Mouse (Mus musculus): ENCODE results near the gene Cacna2d2.
"Not testable (repeated sequence)": the region's sequence is repeated elsewhere in the genome, so short reads cannot be mapped to it uniquely, and the experiment has no call there.

Cacna2d2 gene

DNA sequence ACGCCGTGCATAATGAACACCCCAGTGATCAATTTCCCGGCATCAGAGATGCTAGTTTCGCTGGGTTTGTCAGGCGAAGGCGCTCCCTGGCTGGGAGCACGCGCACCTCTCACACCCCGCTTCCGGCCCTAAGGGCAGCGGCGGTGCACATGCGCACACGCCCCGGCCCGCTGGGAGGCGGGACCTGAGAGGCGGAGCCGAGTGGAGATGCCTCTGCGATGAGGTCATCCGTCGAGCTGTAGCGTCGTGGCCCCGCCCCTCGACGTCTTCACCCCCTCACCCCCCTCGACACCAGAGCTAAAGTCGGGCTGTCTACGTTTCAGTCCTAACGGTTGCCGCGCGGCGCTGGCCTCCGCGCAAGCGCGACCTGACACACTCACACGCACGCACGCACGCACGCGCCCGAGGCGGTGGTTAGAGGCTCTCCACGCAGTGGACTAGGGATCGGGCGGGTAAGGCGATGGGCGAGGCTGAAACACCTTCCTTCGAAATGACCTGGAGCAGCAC lies 155.0 kb downstream of the Cacna2d2 start:
- DNase-seq (ENCODE audit: low read depth) = peak; percentile 95

DNA sequence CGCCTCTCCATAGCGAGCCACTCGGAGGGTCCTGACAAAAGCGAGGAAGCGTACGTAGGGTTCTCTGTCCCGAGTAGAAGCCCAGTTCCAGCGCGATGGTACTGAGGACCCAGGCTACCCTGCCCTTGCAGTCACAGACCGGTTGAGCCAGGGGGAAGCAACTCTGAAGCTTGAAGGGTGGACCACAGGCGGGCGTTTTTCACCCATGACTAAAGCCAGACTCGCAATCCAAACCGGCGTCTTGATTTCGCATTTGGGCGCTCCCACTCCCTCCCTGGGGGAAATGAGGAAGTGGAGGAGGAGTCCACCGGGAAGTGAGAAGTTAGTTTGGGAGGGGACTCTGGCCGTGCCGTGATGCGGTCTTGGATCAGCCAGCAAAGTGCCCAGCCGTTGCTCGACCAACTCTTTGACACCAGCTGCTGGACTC lies 155.6 kb downstream of the Cacna2d2 start:
- no peak for DNase-seq (ENCODE audit: low read depth)

DNA sequence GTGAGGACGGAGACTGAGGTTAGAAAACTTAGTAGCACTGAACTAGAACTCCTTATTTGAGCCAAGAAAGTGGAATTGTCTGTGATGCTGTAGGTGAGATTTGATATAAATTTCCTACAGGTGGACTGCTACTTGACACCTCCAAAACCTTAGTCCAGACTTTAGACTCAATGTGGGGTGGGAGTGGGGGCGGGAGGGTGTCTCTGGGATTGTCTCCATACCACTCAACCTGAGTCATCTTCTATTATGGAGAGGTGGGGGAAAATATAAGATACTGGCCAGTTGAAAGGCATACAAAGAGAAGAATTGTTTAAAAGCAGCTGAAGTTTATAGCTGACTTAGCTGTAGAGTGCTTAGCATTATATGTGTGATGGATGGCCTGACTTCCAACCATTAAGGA lies 156.3 kb downstream of the Cacna2d2 start:
- DNase-seq (ENCODE audit: low read depth) = no peak

DNA sequence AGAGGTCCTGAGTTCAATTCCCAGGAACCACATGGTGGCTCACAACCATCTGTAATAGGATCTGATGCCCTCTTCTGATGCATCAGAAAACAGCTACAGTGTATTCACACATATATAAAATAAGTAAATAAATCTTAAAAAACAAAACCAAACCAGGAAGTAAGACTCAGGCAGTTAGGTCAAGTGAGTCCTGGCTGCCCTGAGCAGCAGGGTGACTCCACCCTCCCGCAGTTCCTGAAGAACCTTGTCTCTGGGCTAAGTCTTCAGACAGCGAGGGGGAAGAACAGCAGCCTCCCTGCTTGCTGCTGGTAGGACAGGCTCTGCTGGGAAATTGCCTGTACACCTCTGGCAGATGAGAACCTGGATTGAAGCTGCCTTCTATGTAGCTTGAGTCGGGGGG lies 156.9 kb downstream of the Cacna2d2 start:
- DNase-seq (ENCODE audit: low read depth) = no peak

DNA sequence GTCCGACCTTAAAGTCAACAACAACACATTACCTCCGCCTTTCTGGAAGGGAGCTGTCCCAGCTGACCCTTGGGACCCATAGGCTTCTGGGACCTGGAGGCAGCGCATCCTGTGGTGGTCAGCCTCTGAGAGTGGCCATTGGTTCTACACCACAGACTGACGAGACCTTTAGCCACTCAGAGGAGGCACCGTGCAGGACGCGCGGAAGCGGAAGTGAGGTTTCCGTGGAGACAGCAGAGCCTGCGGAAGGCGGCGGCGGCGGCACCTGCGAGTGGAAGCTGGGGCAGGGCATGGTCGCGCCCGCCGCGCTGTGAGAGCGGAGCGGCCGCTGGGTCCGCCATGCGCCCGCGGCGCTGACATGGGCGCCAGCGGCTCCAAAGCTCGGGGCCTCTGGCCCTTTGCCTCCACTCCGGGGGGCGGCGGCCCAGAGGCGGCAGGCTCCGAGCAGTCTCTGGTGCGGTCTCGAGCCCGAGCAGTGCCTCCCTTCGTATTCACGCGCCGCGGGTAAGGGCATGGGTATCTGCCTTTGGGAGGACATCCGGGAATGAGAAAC lies 163.7 kb downstream of the Cacna2d2 start, which contains the start of gene Tusc2:
Tusc2 (plus strand) TSS at position 227 of the 553 bp plus-strand sequence.
- peak; percentile 90 for DNase-seq (ENCODE audit: low read depth)

DNA sequence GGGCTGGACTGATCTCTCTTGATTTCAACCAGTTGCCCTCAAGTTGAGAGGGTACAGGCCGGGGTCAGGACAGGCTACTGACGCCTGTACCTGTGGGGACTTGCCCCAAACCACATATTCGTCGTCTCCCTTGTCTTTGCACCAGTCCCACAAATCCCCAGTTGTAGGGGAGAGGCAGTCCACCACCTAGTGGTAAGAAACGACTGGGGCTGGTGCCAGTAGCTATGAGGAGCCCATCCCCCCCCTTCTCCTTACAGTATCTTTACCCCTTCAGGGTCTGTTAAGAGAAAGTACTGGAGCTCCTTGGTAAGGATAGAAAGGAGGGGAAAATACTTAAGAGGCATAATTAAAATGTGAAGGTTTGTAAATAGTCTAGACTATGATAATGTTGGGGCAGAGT lies 166.1 kb downstream of the Cacna2d2 start:
- not testable (repeated sequence) for DNase-seq (ENCODE audit: low read depth)

DNA sequence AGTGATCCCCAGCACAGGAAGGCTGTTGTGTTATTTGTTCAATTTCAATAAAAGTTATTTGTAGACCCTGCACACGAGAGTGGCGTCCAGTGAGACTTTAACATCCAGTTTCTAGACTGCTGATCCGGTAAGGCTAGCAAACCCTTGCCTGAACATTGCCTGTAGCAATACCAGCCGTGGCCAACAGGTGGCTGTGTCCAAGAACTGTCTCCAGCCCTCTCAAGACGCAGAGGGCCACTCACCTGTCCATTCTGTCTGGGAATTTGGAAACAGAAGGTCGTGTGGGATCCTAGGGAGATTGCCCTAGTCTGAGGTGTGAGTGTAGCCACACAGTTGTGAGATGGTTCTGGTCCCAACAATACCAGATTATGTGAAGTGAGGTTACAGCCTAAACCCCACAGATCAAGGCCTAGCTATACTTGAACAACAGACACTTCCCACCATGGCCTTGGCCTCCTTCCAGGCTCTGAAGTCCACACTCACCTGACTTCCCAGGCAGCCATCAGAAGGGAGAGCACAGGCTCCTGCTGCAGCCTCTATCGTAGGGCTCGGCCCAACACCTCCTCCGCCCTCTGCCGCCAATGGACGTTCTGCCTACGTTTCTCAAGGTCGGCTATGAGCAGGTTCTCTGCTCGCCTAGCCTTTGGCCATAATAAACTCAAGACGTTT lies 166.8 kb downstream of the Cacna2d2 start:
- DNase-seq (ENCODE audit: low read depth) = peak; percentile 81

DNA sequence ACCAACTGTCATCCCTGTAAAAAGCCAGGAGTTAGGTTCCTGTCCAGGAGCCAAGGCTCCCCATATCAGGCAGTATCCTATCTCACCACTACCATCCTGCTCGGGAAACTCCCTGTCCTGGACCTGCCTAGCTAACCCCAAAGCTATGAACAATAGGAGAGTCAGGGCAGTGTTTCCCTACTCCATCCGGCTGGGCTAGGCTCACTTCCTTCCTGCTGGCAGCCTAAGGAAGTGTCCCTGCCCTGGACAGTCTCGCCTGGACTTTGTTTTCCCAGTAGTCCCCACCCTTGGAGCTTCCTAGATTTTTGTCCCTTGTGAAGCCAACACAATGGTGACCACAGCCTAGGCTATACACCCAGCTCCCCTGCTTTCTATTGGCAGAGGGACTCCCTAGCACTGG lies 167.4 kb downstream of the Cacna2d2 start:
- DNase-seq (ENCODE audit: low read depth) = no peak

DNA sequence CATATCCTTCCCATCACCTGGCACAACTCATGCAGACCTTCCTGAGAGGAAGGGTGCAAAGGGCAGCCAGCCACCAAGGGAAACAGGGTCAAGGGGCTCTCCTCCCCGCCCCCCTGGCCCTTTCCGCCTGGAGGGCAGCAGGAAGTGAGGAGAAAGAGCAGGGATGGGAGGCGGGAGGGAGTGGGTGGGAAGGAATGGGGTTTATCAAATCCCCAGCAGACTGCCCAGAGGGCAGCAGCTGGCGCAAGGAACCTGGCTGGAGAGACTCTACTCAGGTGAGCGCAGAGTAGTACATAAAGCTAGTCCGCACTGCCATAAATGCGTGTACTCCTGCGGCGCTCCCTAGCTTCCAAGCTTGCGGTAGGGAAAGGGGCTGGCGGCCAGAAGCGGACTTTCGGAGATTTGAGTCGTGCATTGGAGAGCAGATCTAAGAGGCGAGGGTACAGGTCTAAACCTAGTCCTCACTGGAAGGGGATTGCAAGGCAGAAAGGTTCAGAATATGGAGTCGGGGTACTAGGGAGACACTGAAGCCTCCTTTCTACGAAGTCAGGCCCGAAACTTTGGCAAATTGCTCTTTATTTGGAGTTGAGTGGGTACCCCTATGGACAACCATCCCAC lies 168.4 kb downstream of the Cacna2d2 start, which contains the start of gene Hyal2:
Hyal2 (plus strand) TSS at position 244 of the 618 bp plus-strand sequence.
- DNase-seq (ENCODE audit: low read depth) = no peak

DNA sequence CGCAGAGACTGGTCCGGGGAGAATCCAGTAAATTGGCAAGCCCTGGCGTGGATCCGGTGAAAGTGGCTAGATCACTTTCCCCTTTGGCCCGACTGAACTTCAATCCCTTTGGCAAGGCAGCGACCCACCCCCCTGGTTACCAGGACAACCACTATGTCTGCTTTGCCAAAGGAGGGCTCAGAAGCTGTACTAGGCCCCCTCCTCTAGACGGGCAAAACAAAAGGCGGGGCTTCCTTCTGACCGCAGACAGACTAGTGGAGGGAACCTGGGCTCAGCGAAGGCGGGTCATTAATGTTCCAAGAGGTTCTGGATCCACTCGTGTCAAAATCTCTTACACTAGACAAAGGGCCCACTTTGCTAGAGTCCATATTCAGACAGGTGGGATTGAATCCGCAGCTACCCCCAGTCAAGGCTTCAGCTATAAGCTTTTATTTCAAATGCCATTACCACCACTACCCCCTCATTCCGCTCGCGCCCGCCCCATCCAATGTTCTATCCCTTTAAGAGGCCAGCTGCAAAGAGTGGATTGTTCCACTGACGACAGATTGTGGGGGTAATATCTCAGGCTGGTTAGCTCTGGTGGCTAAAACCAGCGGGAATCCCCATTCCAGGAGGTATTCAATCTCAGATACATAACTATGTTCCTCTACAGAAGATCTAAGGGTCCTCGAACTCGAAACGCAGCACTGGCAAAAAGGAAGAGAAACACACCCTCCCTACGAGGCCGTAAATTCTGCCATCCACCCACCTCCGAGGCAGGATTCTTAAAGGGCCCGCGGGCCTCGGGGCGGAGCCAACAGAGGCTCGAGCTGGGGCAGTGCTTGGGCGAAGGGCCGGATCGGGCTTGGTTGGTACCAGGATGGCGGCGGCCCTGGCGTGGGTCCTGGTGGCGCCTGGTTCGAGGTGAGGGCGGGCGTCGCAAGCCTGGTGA lies 169.2 kb downstream of the Cacna2d2 start:
- DNase-seq (ENCODE audit: low read depth) = peak; percentile 85

DNA sequence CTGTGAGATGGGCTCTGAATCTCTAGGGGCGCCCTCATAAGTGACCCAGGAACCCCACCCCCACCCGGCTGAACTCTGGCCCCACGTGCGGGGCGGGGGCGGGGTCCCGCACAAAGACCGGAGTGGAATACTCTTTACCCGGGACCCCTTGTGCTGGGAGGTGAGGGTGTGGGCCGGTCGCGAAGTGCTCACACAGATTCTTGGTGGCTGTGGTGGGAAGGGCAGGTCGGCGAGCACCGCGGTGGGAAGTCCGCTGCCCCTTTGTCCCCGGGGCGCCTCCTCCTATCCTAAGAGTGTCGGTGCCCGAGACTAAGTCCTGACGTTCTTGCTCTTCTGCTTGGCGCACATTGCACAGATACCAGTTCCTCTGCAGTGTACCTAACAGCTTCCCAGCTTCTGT lies 169.9 kb downstream of the Cacna2d2 start:
- no peak for DNase-seq (ENCODE audit: low read depth)

DNA sequence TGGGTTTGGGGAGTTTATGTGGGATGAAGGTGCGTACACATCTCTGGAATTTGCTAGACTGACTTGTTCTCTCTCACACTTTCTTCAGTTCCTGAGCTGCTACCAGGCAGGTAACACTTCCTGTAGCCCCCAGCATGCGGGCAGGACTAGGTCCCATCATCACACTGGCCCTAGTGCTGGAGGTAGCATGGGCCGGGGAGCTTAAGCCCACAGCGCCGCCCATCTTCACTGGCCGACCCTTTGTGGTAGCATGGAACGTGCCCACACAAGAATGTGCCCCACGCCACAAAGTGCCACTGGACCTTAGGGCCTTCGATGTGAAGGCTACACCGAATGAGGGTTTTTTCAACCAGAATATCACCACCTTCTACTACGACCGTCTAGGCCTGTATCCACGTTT lies 170.6 kb downstream of the Cacna2d2 start:
- no peak for DNase-seq (ENCODE audit: low read depth)

DNA sequence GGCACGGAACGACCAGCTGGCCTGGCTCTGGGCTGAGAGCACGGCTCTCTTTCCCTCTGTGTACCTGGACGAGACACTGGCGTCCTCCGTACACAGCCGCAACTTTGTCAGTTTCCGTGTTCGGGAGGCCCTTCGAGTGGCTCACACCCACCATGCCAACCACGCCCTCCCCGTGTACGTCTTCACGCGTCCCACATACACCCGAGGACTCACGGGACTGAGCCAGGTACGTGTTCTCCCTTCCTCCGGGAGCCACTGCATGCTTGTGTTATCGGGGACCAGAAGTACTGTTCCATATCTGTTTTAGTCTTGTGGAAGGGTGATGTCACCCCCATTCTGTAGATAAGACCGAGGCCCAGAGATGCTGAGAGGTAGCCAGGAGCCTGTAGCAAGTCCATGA lies 171.4 kb downstream of the Cacna2d2 start:
- DNase-seq (ENCODE audit: low read depth) = peak; percentile 69

DNA sequence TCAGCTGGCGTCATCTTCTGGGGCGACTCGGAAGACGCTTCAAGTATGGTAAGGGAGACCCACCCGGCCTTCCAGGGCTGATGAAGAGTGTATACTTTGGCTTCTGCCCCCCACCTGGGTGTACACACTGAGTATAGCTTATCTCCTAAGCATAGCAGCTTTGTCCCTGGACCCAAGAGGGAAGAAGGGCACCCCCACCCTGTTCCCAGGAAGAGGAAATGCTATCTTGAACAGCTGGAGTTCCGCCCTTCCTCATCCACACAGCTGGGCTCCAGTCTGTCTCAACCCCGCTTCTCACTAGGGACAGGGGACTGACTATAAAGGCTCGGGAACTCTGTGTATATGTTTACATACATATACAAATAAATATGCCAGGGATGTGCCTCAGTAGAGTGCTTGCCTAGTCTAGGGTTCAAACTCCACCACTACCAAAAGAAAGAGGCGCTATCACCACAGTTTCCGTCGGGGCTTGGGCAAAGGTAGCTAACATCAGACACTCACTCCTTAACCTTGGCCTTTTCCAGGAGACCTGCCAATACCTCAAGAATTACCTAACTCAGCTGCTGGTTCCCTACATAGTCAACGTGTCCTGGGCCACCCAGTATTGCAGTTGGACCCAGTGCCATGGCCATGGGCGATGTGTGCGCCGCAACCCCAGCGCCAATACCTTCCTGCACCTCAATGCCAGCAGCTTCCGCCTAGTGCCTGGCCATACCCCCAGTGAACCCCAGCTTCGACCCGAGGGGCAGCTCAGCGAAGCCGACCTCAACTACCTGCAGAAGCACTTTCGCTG lies 172.3 kb downstream of the Cacna2d2 start:
- no peak for DNase-seq (ENCODE audit: low read depth)

DNA sequence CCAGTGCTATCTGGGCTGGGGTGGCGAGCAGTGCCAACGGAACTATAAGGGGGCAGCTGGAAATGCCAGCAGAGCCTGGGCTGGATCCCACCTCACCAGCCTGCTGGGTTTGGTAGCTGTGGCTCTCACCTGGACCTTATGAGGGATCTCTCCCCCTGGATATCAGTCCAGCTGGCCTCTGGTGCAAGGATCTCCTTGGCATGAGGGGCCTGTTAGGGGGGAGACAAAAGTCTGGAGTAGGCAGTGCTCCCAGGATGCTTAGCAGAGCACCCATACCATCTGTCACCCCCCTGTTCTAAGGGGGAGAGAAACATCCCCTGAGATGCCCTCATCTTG lies 172.9 kb downstream of the Cacna2d2 start:
- no peak for DNase-seq (ENCODE audit: low read depth)

DNA sequence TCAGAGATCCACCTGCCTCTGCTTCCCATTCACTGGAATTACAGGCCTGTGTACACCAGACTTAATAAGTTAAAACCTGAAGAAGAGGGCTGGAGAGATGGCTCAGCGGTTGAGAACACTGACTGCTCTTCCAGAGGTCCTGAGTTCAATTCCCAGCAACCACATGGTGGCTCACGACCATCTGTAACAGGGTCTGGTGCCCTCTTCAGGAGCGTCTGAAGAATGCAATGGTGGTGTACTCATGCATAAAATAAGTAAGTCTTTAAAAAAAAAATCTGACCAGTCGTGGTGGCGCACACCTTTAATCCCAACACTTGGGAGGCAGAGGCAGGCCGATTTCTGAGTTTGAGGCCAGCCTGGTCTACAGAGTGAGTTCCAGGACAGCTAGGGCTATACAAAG lies 174.4 kb downstream of the Cacna2d2 start:
- not testable (repeated sequence) for DNase-seq (ENCODE audit: low read depth)

DNA sequence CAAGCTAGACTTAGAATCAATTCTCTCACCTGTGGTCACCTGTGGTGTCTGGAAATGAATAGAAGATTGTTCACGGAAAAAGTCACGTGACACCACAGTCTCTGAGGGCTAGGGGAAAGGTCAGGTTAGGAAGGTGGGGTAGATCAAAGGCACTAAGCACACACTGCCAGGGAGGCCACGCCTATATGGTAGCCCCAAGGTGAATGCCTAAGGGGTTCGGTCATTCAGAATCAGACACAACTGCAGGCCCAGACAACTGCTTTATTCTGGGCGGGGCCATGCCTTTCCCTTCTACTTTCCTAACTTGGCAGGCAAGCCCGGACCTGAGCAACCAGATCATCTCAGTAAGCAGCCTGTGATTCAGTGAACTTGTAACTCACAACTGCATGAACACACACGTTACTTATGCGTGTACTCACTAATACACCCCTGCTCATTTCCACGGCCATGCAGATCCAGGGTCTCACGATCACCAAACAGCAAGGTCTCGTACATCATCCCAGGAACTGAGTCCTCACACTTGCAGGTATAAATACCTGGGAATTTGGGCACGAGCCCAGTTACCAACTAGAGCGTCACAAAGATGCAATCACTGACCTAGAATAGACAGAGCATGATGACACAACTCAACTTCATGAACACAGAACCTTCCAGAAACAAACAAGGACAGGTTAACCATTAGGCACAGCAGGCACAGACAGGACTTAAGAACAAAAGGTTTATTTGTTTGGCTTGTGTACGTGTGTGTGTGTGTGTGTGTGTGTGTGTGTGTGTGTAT lies 176.4 kb downstream of the Cacna2d2 start:
- DNase-seq (ENCODE audit: low read depth) = no peak

DNA sequence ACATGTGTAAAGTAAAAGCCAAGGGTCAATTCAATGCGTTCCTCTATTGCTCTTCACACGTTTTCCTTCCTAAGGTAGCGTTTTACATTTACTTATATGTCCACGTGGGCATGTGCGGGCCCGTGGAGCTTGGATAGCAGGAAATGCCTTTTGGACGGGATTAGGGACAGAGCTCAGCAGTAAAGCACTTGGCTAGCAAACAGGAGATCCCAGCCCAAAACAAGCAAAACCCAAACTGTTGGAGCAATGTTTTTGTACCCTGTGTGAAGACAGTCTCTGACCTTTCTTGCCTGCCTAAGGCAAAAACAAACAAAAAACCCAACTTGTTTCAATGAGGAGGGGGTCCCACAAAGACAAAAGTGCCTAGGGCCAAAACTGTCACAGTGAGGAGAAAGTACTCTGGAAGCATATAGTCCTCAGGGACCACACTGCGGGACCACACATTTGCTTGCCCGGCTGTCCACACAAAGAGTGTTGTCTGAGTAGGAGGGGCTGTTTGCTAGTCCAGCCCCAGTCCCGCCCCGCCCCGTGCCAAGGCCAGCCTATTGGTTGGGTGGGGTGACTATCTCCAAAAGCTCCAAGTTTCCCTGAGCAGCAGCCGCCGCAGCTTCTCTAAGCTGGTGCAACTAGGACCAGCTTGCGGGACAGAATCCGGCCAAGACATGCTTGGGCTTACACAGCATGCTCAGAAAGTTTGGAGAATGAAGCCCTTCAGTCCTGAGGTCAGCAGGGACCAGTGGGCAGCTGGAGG lies 177.1 kb downstream of the Cacna2d2 start, which contains the start of gene Hyal1:
Hyal1 (plus strand) TSS at position 571 of the 751 bp plus-strand sequence.
- DNase-seq (ENCODE audit: low read depth) = peak; percentile 81

DNA sequence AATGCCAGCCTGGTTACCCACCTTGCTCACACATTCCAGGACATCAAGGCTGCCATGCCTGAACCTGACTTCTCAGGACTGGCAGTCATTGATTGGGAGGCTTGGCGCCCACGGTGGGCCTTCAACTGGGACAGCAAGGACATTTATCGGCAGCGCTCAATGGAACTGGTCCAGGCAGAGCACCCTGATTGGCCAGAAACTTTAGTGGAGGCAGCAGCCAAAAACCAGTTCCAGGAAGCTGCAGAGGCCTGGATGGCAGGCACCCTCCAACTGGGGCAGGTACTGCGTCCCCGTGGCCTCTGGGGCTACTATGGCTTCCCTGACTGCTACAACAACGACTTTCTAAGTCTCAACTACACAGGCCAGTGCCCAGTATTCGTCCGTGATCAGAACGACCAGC lies 178.5 kb downstream of the Cacna2d2 start:
- DNase-seq (ENCODE audit: low read depth) = no peak

DNA sequence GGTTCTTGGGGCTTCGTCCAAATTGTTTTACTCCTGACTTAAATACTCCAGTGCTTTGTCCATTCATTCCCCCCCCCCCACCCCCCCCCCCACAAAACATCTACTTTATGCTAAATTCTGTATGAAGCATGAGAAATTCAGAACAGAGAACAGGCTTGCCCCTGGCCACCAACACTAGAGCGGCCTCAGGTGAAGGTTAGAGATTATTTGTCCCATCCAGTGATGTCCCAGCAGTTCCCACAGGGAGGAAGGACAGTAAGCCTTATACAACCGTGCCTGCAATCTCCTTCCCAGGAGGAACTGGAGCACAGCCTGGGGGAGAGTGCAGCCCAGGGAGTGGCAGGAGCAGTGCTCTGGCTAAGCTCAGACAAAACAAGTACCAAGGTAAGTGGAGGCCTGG lies 179.2 kb downstream of the Cacna2d2 start, which contains the start of gene Naa80:
Naa80 (plus strand) TSS at position 301 of the 400 bp plus-strand sequence.
- DNase-seq (ENCODE audit: low read depth) = no peak
